Mouse (Mus musculus): ENCODE measurements around the gene Klhl6. TPM values are rescaled to one million over a fixed set of nuclear protein-coding genes. Genes with fewer than 3 reads are reported as not detected.

The Klhl6 gene
- polyA plus RNA-seq, 1 experiment from 2014 or later: 8.8 TPM

DNA sequence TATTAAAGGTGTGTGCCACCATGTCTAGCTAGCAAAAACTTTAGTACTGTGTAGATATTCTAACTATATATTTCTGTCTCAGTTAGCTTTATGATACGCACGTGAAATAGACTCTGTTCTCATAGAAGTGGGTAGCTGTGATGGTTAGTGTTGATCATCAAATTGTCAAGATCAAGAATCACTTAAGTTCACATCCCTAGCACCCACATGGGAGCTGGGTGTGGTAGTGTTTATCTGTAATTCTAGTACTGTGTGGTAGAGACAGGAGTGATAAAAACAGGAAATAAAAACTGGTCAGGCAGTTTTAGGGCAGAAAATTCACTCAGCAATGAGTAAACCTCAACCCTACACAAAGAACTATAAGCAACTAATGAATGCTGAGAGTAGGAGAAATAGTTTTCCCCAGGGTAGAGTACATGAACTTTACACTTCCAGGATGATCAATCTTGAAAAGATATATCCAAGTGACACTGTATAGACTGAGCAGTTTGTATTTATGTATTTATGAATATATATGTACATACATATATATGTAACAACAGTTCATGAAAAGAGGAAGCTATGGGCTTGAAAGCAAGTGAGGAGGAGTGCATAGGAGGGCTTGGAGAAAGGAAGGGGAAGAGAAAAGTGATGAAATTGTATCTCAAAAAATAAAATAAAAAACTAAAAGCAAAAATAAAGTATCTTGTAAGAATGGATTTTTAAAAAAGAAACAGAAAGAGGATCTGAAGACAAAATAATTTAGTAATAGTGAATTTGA, 2.2 kb upstream of the Klhl6 start:
- no peak overlapping the region for H3K4me3 ChIP-seq
- no peaks in the 10 kb centered on the region; the same call in 1 of the 2 replicates for H3K9me3 ChIP-seq
- WGBS: 85% methylated on average over 2 of the region's 2 CpGs
- DNase-seq (ENCODE audit: low spot score): no peak
- H3K27ac ChIP-seq: no peak overlapping the region
- H3K36me3 ChIP-seq: no peaks in the 10 kb centered on the region
- H3K27me3 ChIP-seq (ENCODE audit: insufficient read depth, poor library complexity, severe bottlenecking): no peaks in the 10 kb centered on the region
- no peaks in the 10 kb centered on the region for H3K4me1 ChIP-seq (replicated peaks)

DNA sequence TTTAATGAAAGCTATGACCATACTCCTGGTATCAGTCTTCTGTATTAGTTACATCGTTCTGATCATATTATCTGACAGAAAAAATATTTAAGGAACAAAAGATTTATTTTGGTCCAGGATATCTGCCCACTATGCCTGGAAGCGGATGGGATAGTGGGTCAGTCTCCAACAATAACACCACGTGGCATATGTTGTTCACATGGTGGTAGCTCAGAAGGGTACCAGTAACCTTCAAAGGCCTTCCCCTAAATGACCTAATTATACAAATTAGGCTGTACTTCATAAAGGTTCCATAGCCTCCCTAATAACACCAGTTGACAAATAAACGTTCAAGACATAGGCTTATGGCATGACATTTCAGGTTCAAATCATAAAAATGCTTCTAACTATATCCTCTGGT, 722 bp upstream of the Klhl6 start:
- DNase-seq (ENCODE audit: low spot score): no peak
- Histone ChIP-seq H3K4me1 (replicated peaks) (no peaks in the 10 kb centered on the region), H3K27ac (no peak overlapping the region), H3K9me3 (no peaks in the 10 kb centered on the region), H3K27me3 (ENCODE audit: insufficient read depth, poor library complexity, severe bottlenecking) (no peaks in the 10 kb centered on the region), H3K36me3 (no peaks in the 10 kb centered on the region), H3K4me3 (no peak overlapping the region)
- 87% methylated on average over 4 of the region's 4 CpGs for WGBS

DNA sequence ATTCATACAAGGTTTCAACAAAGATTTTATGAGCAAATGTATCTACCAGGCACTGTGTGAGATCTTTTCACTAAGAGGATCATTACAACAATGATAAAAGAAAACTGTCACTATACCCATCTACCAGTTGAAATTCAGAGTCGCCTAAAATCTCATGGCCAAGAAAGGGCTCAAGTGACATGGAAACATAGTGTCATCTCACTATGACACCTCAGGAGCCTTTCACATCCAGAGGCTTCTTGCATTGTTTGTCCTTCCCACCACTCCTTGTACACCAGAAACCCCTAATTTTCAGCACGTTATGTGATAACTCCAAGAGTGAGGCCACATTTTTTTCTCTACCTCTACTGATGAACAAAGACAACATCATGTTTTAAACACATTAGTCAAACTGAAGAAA, 1.2 kb downstream of the Klhl6 start:
- no peak overlapping the region for H3K27ac ChIP-seq
- H3K4me1 ChIP-seq (replicated peaks): no peaks in the 10 kb centered on the region
- no peak for DNase-seq (ENCODE audit: low spot score)
- no peak overlapping the region for H3K4me3 ChIP-seq
- H3K36me3 ChIP-seq: no peaks in the 10 kb centered on the region
- H3K9me3 ChIP-seq: no peaks in the 10 kb centered on the region
- H3K27me3 ChIP-seq (ENCODE audit: insufficient read depth, poor library complexity, severe bottlenecking): no peaks in the 10 kb centered on the region
- 83% methylated on average over 2 of the region's 2 CpGs for WGBS

DNA sequence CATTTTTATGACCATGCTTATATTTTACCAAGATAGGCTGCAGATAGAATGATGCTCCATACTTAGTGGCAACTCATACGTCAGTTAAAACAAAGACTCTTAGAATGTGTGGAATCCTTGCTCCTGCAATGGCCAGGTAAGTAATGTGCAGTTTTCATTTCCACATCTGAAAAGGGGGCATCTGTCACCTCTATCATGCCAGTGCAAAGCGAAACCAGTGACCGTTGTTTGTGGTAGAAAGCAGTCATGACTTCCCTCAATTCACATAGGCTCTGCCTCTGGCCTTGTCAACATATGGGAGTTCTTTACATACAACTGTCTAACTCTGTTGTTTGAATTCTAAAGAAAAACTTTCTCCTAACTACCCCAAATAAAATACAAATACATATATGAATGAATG, 1.8 kb downstream of the Klhl6 start:
- H3K9me3 ChIP-seq: no peaks in the 10 kb centered on the region
- H3K27me3 ChIP-seq (ENCODE audit: insufficient read depth, poor library complexity, severe bottlenecking): no peaks in the 10 kb centered on the region
- 90% methylated on average over 3 of the region's 3 CpGs for WGBS
- H3K27ac ChIP-seq: no peak overlapping the region
- no peak for DNase-seq (ENCODE audit: low spot score)
- no peaks in the 10 kb centered on the region for H3K36me3 ChIP-seq
- H3K4me3 ChIP-seq: no peak overlapping the region
- H3K4me1 ChIP-seq (replicated peaks): no peaks in the 10 kb centered on the region

DNA sequence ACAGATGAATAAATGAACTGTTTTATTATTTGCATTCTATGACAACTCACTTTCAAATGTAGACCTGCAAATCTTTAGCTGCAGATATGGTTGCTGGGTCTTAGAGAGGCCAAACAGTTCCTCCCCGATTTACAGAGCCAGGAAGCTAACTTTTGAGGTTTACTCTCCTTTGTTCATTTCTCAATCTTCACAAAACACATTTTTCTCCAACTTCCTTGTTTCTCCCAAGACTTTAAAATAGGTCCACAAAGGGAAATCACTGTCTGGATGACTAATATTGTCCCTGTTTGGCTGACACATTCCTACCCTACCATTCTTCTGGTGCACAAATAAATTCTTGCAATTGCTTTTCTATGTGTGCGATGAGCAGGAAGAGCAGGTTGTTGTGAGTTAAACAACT, 3.1 kb downstream of the Klhl6 start:
- H3K9me3 ChIP-seq: no peaks in the 10 kb centered on the region
- WGBS: 83% methylated on average over 2 of the region's 2 CpGs
- no peak for DNase-seq (ENCODE audit: low spot score)
- no peaks in the 10 kb centered on the region for H3K4me1 ChIP-seq (replicated peaks)
- no peaks in the 10 kb centered on the region for H3K27me3 ChIP-seq (ENCODE audit: insufficient read depth, poor library complexity, severe bottlenecking)
- H3K27ac ChIP-seq: no peak overlapping the region
- no peaks in the 10 kb centered on the region for H3K36me3 ChIP-seq
- no peak overlapping the region for H3K4me3 ChIP-seq

DNA sequence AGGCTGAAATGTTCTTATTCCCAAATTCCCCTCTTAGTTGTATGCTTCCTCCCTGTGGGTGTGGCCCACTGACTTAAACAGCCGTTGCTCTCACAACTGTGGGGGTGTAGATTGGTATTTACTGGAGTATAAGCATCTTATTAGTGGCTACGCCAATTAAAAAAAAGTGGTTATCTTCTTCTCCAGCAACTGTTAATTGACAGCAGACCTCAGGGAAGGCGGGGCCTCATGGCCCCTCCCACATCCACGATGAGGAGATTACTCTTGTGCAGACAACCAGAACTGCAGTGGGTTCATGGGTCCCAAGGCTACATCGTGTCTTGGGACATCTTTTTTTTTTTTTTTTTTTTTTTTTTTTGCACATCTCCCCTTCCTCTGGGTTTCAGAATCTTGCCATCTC, 5.6 kb downstream of the Klhl6 start:
- Histone ChIP-seq H3K4me1 (replicated peaks) (no peaks in the 10 kb centered on the region), H3K27me3 (ENCODE audit: insufficient read depth, poor library complexity, severe bottlenecking) (no peaks in the 10 kb centered on the region), H3K9me3 (no peaks in the 10 kb centered on the region), H3K27ac (no peak overlapping the region), H3K4me3 (no peak overlapping the region), H3K36me3 (no peaks in the 10 kb centered on the region)
- WGBS: 79% methylated on average over 5 of the region's 5 CpGs
- no peak for DNase-seq (ENCODE audit: low spot score)

DNA sequence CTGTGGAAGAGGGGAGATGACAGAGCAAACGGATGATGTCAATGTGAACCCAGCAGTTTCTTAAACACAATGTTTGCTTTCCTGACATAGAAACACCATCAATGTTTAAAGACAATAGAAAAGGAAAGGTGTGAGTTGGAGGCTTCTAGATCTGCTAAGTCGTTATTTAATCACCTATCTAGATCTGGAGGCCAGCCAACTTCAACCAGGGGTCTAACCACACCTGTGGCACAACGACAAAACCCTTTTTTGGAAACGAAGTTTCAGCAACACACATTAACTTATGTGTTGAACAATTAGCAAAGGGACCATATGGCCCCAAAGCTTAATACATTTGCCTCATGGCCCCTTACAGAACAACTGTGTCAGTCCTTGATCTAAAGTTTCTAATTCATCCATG, 6.0 kb downstream of the Klhl6 start:
- no peak for DNase-seq (ENCODE audit: low spot score)
- Histone ChIP-seq H3K4me1 (replicated peaks) (no peaks in the 10 kb centered on the region), H3K4me3 (no peak overlapping the region), H3K9me3 (no peaks in the 10 kb centered on the region), H3K27ac (no peak overlapping the region), H3K27me3 (ENCODE audit: insufficient read depth, poor library complexity, severe bottlenecking) (no peaks in the 10 kb centered on the region), H3K36me3 (no peaks in the 10 kb centered on the region)
- WGBS: 86% methylated on average over 4 of the region's 4 CpGs

DNA sequence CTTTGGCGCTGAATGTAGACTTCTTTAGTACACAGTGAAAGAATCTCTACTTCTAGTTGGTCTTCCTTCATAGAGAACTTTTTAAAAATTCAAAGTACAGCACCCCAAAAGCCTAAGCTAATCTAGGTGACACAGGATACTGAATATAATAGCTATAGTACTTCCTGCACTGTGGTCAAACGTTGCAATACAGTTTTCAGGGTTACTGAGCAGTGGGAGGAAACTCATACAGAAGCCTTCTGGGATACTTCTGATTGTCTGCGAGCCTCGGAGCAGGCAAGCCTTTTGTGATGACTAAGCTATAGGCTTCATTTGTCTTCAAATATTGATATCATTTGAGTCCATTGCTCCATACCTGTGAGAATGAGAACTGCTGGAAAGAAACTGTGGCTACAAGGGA, 7.4 kb downstream of the Klhl6 start:
- H3K36me3 ChIP-seq: no peaks in the 10 kb centered on the region
- no peak overlapping the region for H3K4me3 ChIP-seq
- no peaks in the 10 kb centered on the region for H3K9me3 ChIP-seq
- H3K4me1 ChIP-seq (replicated peaks): no peaks in the 10 kb centered on the region
- H3K27me3 ChIP-seq (ENCODE audit: insufficient read depth, poor library complexity, severe bottlenecking): no peaks in the 10 kb centered on the region
- H3K27ac ChIP-seq: no peak overlapping the region
- DNase-seq (ENCODE audit: low spot score): no peak
- WGBS: 82% methylated on average over 4 of the region's 4 CpGs

DNA sequence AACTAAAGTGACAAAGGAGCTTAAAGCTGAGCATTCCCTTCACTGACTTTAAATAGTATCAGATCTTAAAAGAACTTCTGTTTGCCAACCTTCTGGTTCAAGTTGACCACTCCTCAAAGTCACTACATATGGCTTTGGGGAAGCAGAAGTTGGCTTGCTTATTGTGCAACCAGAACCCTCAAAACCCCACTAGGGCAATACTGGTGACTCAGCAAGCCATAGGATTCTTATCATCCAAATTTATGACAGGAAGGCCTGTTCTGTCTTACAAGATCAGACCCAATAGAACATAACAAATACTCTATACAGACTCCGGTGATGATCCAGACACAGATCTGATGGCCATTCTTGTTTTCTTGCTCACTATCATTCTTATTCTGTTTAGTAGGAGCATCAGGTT, 9.4 kb downstream of the Klhl6 start:
- DNase-seq (ENCODE audit: low spot score): no peak
- Histone ChIP-seq H3K9me3 (no peaks in the 10 kb centered on the region), H3K27me3 (ENCODE audit: insufficient read depth, poor library complexity, severe bottlenecking) (no peaks in the 10 kb centered on the region), H3K4me1 (replicated peaks) (no peaks in the 10 kb centered on the region), H3K27ac (no peak overlapping the region), H3K4me3 (no peak overlapping the region), H3K36me3 (no peaks in the 10 kb centered on the region)
- 90% methylated on average over 1 of the region's 1 CpGs for WGBS

DNA sequence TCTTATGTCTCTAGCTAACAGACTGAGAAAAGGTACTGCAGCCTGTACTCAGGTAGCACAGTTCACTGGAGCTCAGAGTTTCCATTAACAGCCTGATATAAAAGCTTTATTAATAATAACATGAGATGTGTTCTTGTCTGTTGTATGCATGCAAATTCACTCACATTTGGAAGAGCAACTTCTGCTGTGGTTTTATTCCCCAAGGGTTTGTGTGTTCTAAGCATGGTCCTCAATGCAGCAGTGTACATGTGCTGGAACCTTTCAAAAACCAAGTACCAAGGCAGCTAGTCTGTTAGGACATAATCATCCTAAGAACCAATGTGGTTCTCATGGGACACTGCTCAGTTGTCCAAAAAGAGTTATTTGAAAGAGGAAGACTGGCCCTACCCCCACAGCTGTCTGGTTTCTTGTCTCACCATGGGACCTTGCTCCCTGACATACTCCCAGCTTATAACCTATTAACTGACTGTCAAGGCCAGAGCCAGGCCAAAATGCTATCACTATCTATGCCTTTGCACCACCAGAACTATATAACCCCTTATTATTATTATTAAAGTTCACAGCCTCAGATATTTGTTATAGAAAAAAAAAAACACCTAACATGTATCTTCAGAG, 10.0 kb downstream of the Klhl6 start:
- H3K4me1 ChIP-seq (replicated peaks): no peaks in the 10 kb centered on the region
- no peaks in the 10 kb centered on the region for H3K9me3 ChIP-seq
- H3K27ac ChIP-seq: no peak overlapping the region
- DNase-seq (ENCODE audit: low spot score): no peak
- H3K4me3 ChIP-seq: no peak overlapping the region
- no peaks in the 10 kb centered on the region for H3K36me3 ChIP-seq
- H3K27me3 ChIP-seq (ENCODE audit: insufficient read depth, poor library complexity, severe bottlenecking): no peaks in the 10 kb centered on the region

DNA sequence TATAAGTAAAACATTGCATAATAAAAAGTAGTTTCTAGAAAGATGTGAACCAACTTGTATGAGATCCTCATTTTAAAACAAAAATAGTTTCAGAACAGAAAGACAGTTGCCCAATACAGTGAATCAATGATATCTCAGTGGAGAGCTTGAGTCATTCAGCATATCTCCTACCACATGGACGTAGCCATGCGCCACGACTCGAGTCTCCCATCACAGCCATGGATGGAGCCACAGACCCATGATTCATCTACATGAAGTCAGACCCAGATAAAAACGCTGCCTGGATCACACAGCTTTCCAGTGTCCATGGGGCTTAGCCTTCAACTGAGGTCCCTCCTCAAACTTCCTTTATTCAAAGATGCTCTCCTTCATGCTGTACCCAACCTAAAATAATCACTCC, 13.3 kb downstream of the Klhl6 start:
- WGBS: 96% methylated on average over 5 of the region's 5 CpGs
- no peaks in the 10 kb centered on the region for H3K36me3 ChIP-seq
- DNase-seq (ENCODE audit: low spot score): no peak

DNA sequence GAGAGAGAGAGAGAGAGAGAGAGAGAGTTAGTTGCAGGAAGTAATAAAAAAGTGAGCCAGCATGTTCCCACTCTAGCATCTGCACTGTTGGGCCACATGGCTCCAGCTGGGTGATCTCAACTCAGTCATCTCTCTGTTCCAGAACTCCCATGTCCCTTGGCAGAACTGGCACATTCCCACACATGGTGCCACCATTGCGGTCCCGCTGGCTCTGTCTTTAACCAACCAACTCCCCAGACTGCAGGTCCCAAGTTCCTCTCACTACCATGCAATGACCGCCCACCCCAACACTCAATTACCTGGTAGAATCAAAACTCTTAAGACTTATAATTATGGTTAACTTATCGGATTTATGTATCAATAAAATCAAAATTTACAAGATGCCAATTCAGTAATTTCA, 14.2 kb downstream of the Klhl6 start:
- Histone ChIP-seq H3K27ac (no peak overlapping the region), H3K4me1 (replicated peaks) (no peaks in the 10 kb centered on the region), H3K4me3 (no peak overlapping the region), H3K9me3 (no peaks in the 10 kb centered on the region), H3K27me3 (ENCODE audit: insufficient read depth, poor library complexity, severe bottlenecking) (no peaks in the 10 kb centered on the region), H3K36me3 (no peaks in the 10 kb centered on the region)
- 91% methylated on average over 4 of the region's 4 CpGs for WGBS
- DNase-seq (ENCODE audit: low spot score): no peak

More for the DNA sequence above, 13.3 kb downstream of the Klhl6 start:
- Histone ChIP-seq H3K27me3 (ENCODE audit: insufficient read depth, poor library complexity, severe bottlenecking) (no peaks in the 10 kb centered on the region), H3K4me1 (replicated peaks) (no peaks in the 10 kb centered on the region), H3K4me3 (no peak overlapping the region), H3K27ac (no peak overlapping the region), H3K9me3 (no peaks in the 10 kb centered on the region)

DNA sequence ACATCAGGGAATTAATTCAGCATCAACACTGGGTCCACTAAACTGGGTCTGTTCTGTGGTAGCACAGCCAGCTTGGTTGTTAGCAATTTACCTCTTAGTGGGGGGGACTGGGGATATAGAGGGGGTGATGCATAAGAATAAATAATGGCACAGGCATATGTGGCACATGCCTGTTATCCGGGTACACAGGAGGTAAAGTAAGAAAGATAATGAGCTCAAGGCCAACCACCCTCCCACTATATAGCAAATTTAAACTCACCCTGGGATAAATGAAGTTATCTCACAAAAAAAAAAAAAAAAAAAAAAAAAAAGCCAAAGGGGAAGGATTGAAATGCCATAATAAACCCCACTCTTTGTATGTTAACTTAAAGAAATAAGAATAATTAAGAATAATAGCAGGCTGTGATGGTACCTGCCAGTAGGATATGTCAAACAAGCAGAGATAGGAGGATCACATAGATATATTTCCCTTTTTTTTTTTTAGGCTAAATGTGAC, 14.9 kb downstream of the Klhl6 start:
- H3K4me1 ChIP-seq (replicated peaks): no peaks in the 10 kb centered on the region
- H3K27me3 ChIP-seq (ENCODE audit: insufficient read depth, poor library complexity, severe bottlenecking): no peaks in the 10 kb centered on the region
- DNase-seq (ENCODE audit: low spot score): no peak
- no peak overlapping the region for H3K4me3 ChIP-seq
- WGBS: 93% methylated on average over 1 of the region's 1 CpGs
- no peaks in the 10 kb centered on the region for H3K9me3 ChIP-seq
- no peaks in the 10 kb centered on the region for H3K36me3 ChIP-seq
- no peak overlapping the region for H3K27ac ChIP-seq

Data from hindbrain, embryonic 10.5 days (tissue).